In the genomic region with DNA sequence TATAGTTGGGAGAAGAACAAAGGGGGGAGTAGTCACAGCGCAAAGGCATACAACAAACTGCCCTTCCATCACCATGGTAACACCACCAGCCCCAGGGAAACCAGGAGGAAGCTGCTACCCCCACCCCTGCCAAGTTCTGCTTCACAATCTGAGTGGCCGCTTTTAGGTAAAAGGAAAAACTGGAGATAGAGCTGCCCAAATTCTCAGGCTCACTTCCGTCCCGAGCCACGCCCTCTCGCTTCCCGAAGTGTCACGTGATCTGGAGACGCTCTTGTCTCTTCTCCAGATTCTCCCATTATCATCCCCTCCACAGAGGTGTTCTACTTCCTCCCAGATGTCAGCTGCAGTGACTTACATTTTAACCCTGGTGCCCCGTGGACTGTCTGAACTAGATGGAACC, we compare ENCODE assay signal across 7 mouse cellular contexts.
DNase-seq lines count a peak whose midpoint lies in the region; ATAC-seq and TF ChIP-seq lines count a peak whose summit lies in the region.

No protein-coding gene starts in this region.

- no peak for TF ChIP-seq CTCF in stomach, postnatal 0 days (IDR thresholded peaks at IDR 0.05; ENCODE audit: low read depth)

- 63% methylated on average over 10 of the region's 10 CpGs for WGBS in forebrain, embryonic 15.5 days
- 74% methylated on average over 10 of the region's 10 CpGs for WGBS in stomach, postnatal 0 days

- H3K4me3 ChIP-seq in forebrain, embryonic 15.5 days, result no peak overlapping the region
- H3K4me3 ChIP-seq in stomach, postnatal 0 days (ENCODE audit: low read depth, low read length), result no peak overlapping the region

- DNase-seq in lung, postnatal 36 days, result peak; percentile 9
- DNase-seq in lung, postnatal 25 days (ENCODE audit: low spot score), result no peak
- peak; percentile 34 for DNase-seq in left cerebral cortex, postnatal 4 days
- peak; percentile 33 for DNase-seq in right cerebral cortex, postnatal 25 days
- DNase-seq in stomach, postnatal 0 days (ENCODE audit: low spot score), result no peak
- no peak for DNase-seq in adrenal gland, postnatal 25 days

- H3K9ac ChIP-seq in forebrain, embryonic 15.5 days (replicated peaks), result no peak overlapping the region
- H3K9ac ChIP-seq in stomach, postnatal 0 days (ENCODE audit: low read length), result no peak overlapping the region

- no peaks in the 10 kb centered on the region for H3K9me3 ChIP-seq in forebrain, embryonic 15.5 days
- H3K9me3 ChIP-seq in stomach, postnatal 0 days (ENCODE audit: control insufficient read depth, low read length), result no peaks in the 10 kb centered on the region

- ATAC-seq in forebrain, embryonic 15.5 days (replicated peaks), result peak; percentile 66
- no peak for ATAC-seq in stomach, postnatal 0 days (ENCODE audit: low FRiP score, low TSS enrichment)

- H3K4me2 ChIP-seq in forebrain, embryonic 15.5 days (replicated peaks), result no peak overlapping the region
- no peak overlapping the region for H3K4me2 ChIP-seq in stomach, postnatal 0 days (replicated peaks; ENCODE audit: low read depth)

- peaks cover 18% of the 10 kb centered on the region for H3K4me1 ChIP-seq in forebrain, embryonic 15.5 days
- H3K4me1 ChIP-seq in stomach, postnatal 0 days (replicated peaks; ENCODE audit: control insufficient read depth, insufficient read depth), result no peaks in the 10 kb centered on the region

- no peaks in the 10 kb centered on the region for H3K36me3 ChIP-seq in forebrain, embryonic 15.5 days
- H3K36me3 ChIP-seq in stomach, postnatal 0 days (ENCODE audit: control insufficient read depth, insufficient read depth, low read length), result no peaks in the 10 kb centered on the region

- H3K27ac ChIP-seq in forebrain, embryonic 15.5 days (replicated peaks), result peak overlapping the region; percentile 51; the same call in 1 of the 2 replicates
- no peak overlapping the region for H3K27ac ChIP-seq in stomach, postnatal 0 days (replicated peaks)

- TF ChIP-seq EP300 in stomach, postnatal 0 days (optimal IDR thresholded peaks at IDR 0.05), result no peak

- intact Hi-C loops in left cerebral cortex, postnatal 4 days (cut with DNase I), result no loop called here

- H3K27me3 ChIP-seq in forebrain, embryonic 15.5 days, result no peaks in the 10 kb centered on the region
- no peaks in the 10 kb centered on the region for H3K27me3 ChIP-seq in stomach, postnatal 0 days (ENCODE audit: control insufficient read depth, insufficient read depth, low read length)

Comparison
In these comparisons a context has a peak if more than half of its experiments do, and no peak if none do; other contexts are left out.
1. DNase-seq: peak in lung, postnatal 36 days (single experiment), left cerebral cortex, postnatal 4 days (single experiment) and right cerebral cortex, postnatal 25 days (single experiment); none in lung, postnatal 25 days (single experiment), stomach, postnatal 0 days (single experiment) and adrenal gland, postnatal 25 days (single experiment).